Mouse (Mus musculus): ENCODE results near the gene Olfr736.

GRCm38 (mm10) chr14:50356725-50357124 lies 24.2 kb upstream of the Olfr736 start:
- TF ChIP-seq USF1 (IDR thresholded peaks at IDR 0.05; ENCODE audit: low read depth), result no peak
- TF ChIP-seq POLR2A (IDR thresholded peaks at IDR 0.05; ENCODE audit: insufficient read length, low read depth), result no peak
- TF ChIP-seq MAX (IDR thresholded peaks at IDR 0.05; ENCODE audit: low read depth), result no peak
- TF ChIP-seq E2F4 (IDR thresholded peaks at IDR 0.05; ENCODE audit: insufficient read depth), result no peak

Data from myocyte (in vitro differentiated cells).